In genomic region chr13:112726002-112726401, GRCm38 (mm10) we compare ENCODE assay signal across 20 mouse cellular contexts.
DNase-seq lines count a peak whose midpoint lies in the region; ATAC-seq and TF ChIP-seq lines count a peak whose summit lies in the region.
"Had no signal": no experiment of that assay in that cellular context is flagged by ENCODE, and none has a peak within 500 bp of the region (broad histone marks: within the 10 kb centered on the region; RNA-seq: fewer than 3 reads in every experiment).

No protein-coding gene starts in this region.

- no peaks in the 10 kb centered on the region for H3K36me3 ChIP-seq in kidney, adult 2 months (ENCODE audit: control insufficient read depth, insufficient read depth, low read length)
- H3K36me3 ChIP-seq: intestine, embryonic 15.5 days had no signal

- H3K4me3 ChIP-seq in kidney, adult 2 months (ENCODE audit: insufficient read depth, low read depth, low read length): no peak overlapping the region
- H3K4me3 ChIP-seq: erythroblast, embryonic 14.5 days; heart, adult 2 months; hindbrain, embryonic 15.5 days; intestine, embryonic 15.5 days; layer of hippocampus, adult 2 months had no signal

- TF ChIP-seq CTCF in kidney, adult 2 months (conservative IDR thresholded peaks at IDR 0.05; ENCODE audit: insufficient read depth, insufficient read length, low read depth, low read length): no peak

- no peak for ATAC-seq in erythroblast, adult 5-6 weeks (replicated peaks; ENCODE audit: low FRiP score, poor library complexity, severe bottlenecking)
- ATAC-seq: forebrain, postnatal 0 days; intestine, embryonic 15.5 days had no signal

- no peaks in the 10 kb centered on the region for H3K27me3 ChIP-seq in kidney, adult 2 months (replicated peaks; ENCODE audit: control insufficient read depth, insufficient read depth, low read length)
- H3K27me3 ChIP-seq: hindbrain, embryonic 15.5 days; intestine, embryonic 15.5 days had no signal

- H3K27ac ChIP-seq in kidney, adult 2 months (ENCODE audit: insufficient read depth, low read depth, low read length): no peak overlapping the region
- H3K27ac ChIP-seq: heart, adult 2 months; hindbrain, embryonic 15.5 days; intestine, embryonic 15.5 days; layer of hippocampus, adult 2 months; liver, embryonic 14.5 days; stomach, postnatal 0 days had no signal

- peak; percentile 55 for DNase-seq in kidney, adult 2 months
- no peak for DNase-seq in kidney, adult 18-20 months
- DNase-seq in adipocyte (ENCODE audit: low spot score): peak; percentile 25
- DNase-seq in adrenal gland, adult 8-10 months: peak; percentile 62
- peak; percentile 54 for DNase-seq in kidney, postnatal 10 days
- DNase-seq in right cerebral cortex, postnatal 4 days: no peak
- DNase-seq: B cell, adult 2 months; cerebellum, adult 9-10 months; forebrain, postnatal 0 days; heart, adult 2 months; heart, postnatal 4 days; layer of hippocampus, postnatal 36 days; right cerebral cortex, postnatal 25 days had no signal

- WGBS in kidney, adult 2 months: 64% methylated on average over 3 of the region's 3 CpGs

- no peaks in the 10 kb centered on the region for H3K4me1 ChIP-seq in kidney, adult 2 months (ENCODE audit: control insufficient read depth, insufficient read depth, low read length)
- H3K4me1 ChIP-seq: hindbrain, embryonic 15.5 days had no signal

- TF ChIP-seq POLR2A in kidney, adult 2 months (IDR thresholded peaks at IDR 0.05; ENCODE audit: low read depth, low read length): no peak

Comparison
In these comparisons a context has a peak if more than half of its experiments do, and no peak if none do; other contexts are left out.
1. DNase-seq: peak in kidney, adult 2 months (single experiment), adipocyte (single experiment), adrenal gland, adult 8-10 months (single experiment) and kidney, postnatal 10 days (single experiment); none in kidney, adult 18-20 months (single experiment) and right cerebral cortex, postnatal 4 days (single experiment).